Mouse (Mus musculus): ENCODE data around the gene Sik2.

- TF ChIP-seq POLR2A (IDR thresholded peaks at IDR 0.05; ENCODE audit: borderline replicate concordance, low read depth, low read length), result no peak
- TF ChIP-seq CTCF (IDR thresholded peaks at IDR 0.05; ENCODE audit: low read depth, low read length), result no peak
These were observed 83.1 kb downstream of the Sik2 start for GRCm38 (mm10) chr9:50925801-50926200.

All from bone marrow macrophage, adult 2 months (primary cell).